In genomic region chr4:88515711-88516211, GRCm38 (mm10) we compare ENCODE assay signal across 9 mouse cellular contexts. TPM values are rescaled to one million over a fixed set of nuclear protein-coding genes. Genes with fewer than 3 reads are reported as not detected.
DNase-seq lines count a peak whose midpoint lies in the region; ATAC-seq and TF ChIP-seq lines count a peak whose summit lies in the region.
"Had no signal": no experiment of that assay in that cellular context is flagged by ENCODE, and none has a peak within 500 bp of the region (broad histone marks: within the 10 kb centered on the region; RNA-seq: fewer than 3 reads in every experiment).

No protein-coding gene starts in this region.

- no peaks in the 10 kb centered on the region for H3K79me2 ChIP-seq in heart, adult 2 months (replicated peaks; ENCODE audit: control insufficient read depth, insufficient read depth, low read length)
- H3K79me2 ChIP-seq in macrophage (ENCODE audit: inconsistent target) = no peaks in the 10 kb centered on the region

- H3K9me3 ChIP-seq in kidney, embryonic 16.5 days (ENCODE audit: low read length) = no peaks in the 10 kb centered on the region
- H3K9me3 ChIP-seq: limb, embryonic 15.5 days had no signal

- peak overlapping the region; percentile 67 for H3K27ac ChIP-seq in heart, adult 2 months
- H3K27ac ChIP-seq in kidney, embryonic 16.5 days (ENCODE audit: low read length) = peak overlapping the region; percentile 66; the same call in 1 of the 2 replicates
- peak overlapping the region; percentile 42 for H3K27ac ChIP-seq in macrophage
- H3K27ac ChIP-seq: limb, embryonic 15.5 days had no signal

- TF ChIP-seq EP300 in heart, adult 2 months (IDR thresholded peaks at IDR 0.05; ENCODE audit: insufficient read depth, low read depth, low read length) = 0 out of 2 replicates have a peak, but pooled peaks have one; percentile 21

- no peak for TF ChIP-seq POLR2A in heart, adult 2 months (IDR thresholded peaks at IDR 0.05; ENCODE audit: insufficient read depth, low read depth, low read length)

- no peak overlapping the region for H3K9ac ChIP-seq in heart, adult 2 months (ENCODE audit: low read depth, low read length)
- no peak overlapping the region for H3K9ac ChIP-seq in kidney, embryonic 16.5 days (replicated peaks; ENCODE audit: low read length)
- H3K9ac ChIP-seq: limb, embryonic 15.5 days had no signal

- intact Hi-C loops in heart, adult 2 months (cut with DNase I) = loop anchor here (2.0 to 5.0 kb wide), 3 partner anchors 21 to 163 kb away; partner anchors contain the start of gene Hacd4

- peak; percentile 80 for ATAC-seq in kidney, embryonic 16.5 days (ENCODE audit: low FRiP score, low TSS enrichment)

- H3K4me3 ChIP-seq in heart, adult 2 months = peak overlapping the region; percentile 41
- no peak overlapping the region for H3K4me3 ChIP-seq in kidney, embryonic 16.5 days (ENCODE audit: low read length)
- peak overlapping the region; percentile 7; the same call in 1 of the 2 replicates for H3K4me3 ChIP-seq in macrophage (ENCODE audit: inconsistent target)
- H3K4me3 ChIP-seq: limb, embryonic 15.5 days had no signal

- peaks cover 8% of the 10 kb centered on the region for H3K4me1 ChIP-seq in heart, adult 2 months (ENCODE audit: control insufficient read depth, insufficient read depth, low read length)
- H3K4me1 ChIP-seq in kidney, embryonic 16.5 days (ENCODE audit: insufficient read depth, low read length) = 0 out of 2 replicates have a peak, but pooled peaks cover 6% of the 10 kb centered on the region
- H3K4me1 ChIP-seq: limb, embryonic 15.5 days had no signal

- 1% methylated on average over 4 of the region's 4 CpGs for WGBS in heart, adult 2 months
- 25% methylated on average over 4 of the region's 4 CpGs for WGBS in kidney, embryonic 16.5 days
- 0% methylated on average over 3 of the region's 4 CpGs for WGBS in macrophage (ENCODE audit: missing documents)

- H3K27me3 ChIP-seq in heart, adult 2 months (ENCODE audit: control insufficient read depth, insufficient read depth, low read length) = no peaks in the 10 kb centered on the region
- no peaks in the 10 kb centered on the region for H3K27me3 ChIP-seq in kidney, embryonic 16.5 days (ENCODE audit: insufficient read depth, low read length)
- H3K27me3 ChIP-seq: limb, embryonic 15.5 days had no signal

- H3K36me3 ChIP-seq in heart, adult 2 months (ENCODE audit: control insufficient read depth, insufficient read depth, low read length) = no peaks in the 10 kb centered on the region
- no peaks in the 10 kb centered on the region for H3K36me3 ChIP-seq in kidney, embryonic 16.5 days (ENCODE audit: insufficient read depth, low read length)
- no peaks in the 10 kb centered on the region for H3K36me3 ChIP-seq in macrophage (ENCODE audit: inconsistent target)
- H3K36me3 ChIP-seq: limb, embryonic 15.5 days had no signal

- TF ChIP-seq CTCF in heart, adult 2 months (IDR thresholded peaks at IDR 0.05) = 0 out of 2 replicates have a peak, but pooled peaks have one; percentile 2

- DNase-seq in layer of hippocampus, adult 11-12 months (ENCODE audit: low spot score) = peak; percentile 12
- no peak for DNase-seq in layer of hippocampus, postnatal 25 days (ENCODE audit: extremely low spot score in 1 of 2, low spot score in 1 of 2)
- DNase-seq in MN1 (ENCODE audit: low spot score) = peak; percentile 54
- peak; percentile 56 to 62 for DNase-seq in heart, adult 2 months
- no peak for DNase-seq in cerebellum, postnatal 14 days
- no peak for DNase-seq in right cerebral cortex, postnatal 4 days

- peak overlapping the region; percentile 23; the same call in 1 of the 2 replicates for H3K4me2 ChIP-seq in kidney, embryonic 16.5 days (replicated peaks; ENCODE audit: low read depth, low read length)
- H3K4me2 ChIP-seq: limb, embryonic 15.5 days had no signal

RNA-seq across cellular contexts. Expression of gene Ifnb1, which starts 6.8 kb away (rescaled TPM):
- total RNA-seq in layer of hippocampus, postnatal 25 days (2021) = not detected
- not detected for total RNA-seq in heart, adult 2 months (2021)
- not detected in 2 replicates for polyA plus RNA-seq in heart, adult 2 months (2012; rRNA removed)
- not detected in 2 replicates for polyA plus RNA-seq in kidney, embryonic 16.5 days (2015; fragmentation: Nextera tagmentation; extraction: Ambion mirVana)
- 100 to 1,000 TPM in 1 of 26 experiments, 10 to 100 TPM in 9, 1 to 10 TPM in 7, not detected in 9; 2.1 to 307 (median 15.5) TPM for total RNA-seq in macrophage (2018; cell fraction: chromatin; rRNA removed)
- total RNA-seq in macrophage (2018; cell fraction: cytosol; rRNA removed) = 100 to 1,000 TPM in 4 of 26 experiments, 10 to 100 TPM in 7, 1 to 10 TPM in 9, under 1 TPM in 2, not detected in 4; 0.26 to 502 (median 9.1) TPM
- total RNA-seq in macrophage (2018; cell fraction: nucleus; rRNA removed) = 100 to 1,000 TPM in 6 of 26 experiments, 10 to 100 TPM in 11, 1 to 10 TPM in 7, not detected in 2; 1.1 to 822 (median 33.3) TPM
- polyA plus RNA-seq in macrophage (2018) = 0.23 TPM in 1 of 3 replicates, not detected in the others
- polyA plus RNA-seq: limb, embryonic 15.5 days had no signal

RNA-seq across cellular contexts. Expression of gene Ifna15, which starts 42.3 kb away (rescaled TPM):
- total RNA-seq in layer of hippocampus, postnatal 25 days (2021) = not detected
- total RNA-seq in heart, adult 2 months (2021) = not detected
- not detected in 2 replicates for polyA plus RNA-seq in heart, adult 2 months (2012; rRNA removed)
- not detected in 2 replicates for polyA plus RNA-seq in kidney, embryonic 16.5 days (2015; fragmentation: Nextera tagmentation; extraction: Ambion mirVana)
- not detected for total RNA-seq in macrophage (2018; cell fraction: chromatin; rRNA removed)
- total RNA-seq in macrophage (2018; cell fraction: cytosol; rRNA removed) = not detected
- total RNA-seq in macrophage (2018; cell fraction: nucleus; rRNA removed) = not detected
- polyA plus RNA-seq in macrophage (2018) = not detected in 3 replicates
- polyA plus RNA-seq: limb, embryonic 15.5 days had no signal

RNA-seq across cellular contexts. Expression of gene Ifna14, which starts 55.8 kb away (rescaled TPM):
- total RNA-seq in layer of hippocampus, postnatal 25 days (2021) = not detected
- not detected for total RNA-seq in heart, adult 2 months (2021)
- not detected in 2 replicates for polyA plus RNA-seq in heart, adult 2 months (2012; rRNA removed)
- not detected in 2 replicates for polyA plus RNA-seq in kidney, embryonic 16.5 days (2015; fragmentation: Nextera tagmentation; extraction: Ambion mirVana)
- total RNA-seq in macrophage (2018; cell fraction: chromatin; rRNA removed) = not detected
- total RNA-seq in macrophage (2018; cell fraction: cytosol; rRNA removed) = not detected
- total RNA-seq in macrophage (2018; cell fraction: nucleus; rRNA removed) = not detected
- not detected in 3 replicates for polyA plus RNA-seq in macrophage (2018)
- polyA plus RNA-seq: limb, embryonic 15.5 days had no signal

Comparison
In these comparisons a context has a peak if more than half of its experiments do, and no peak if none do; other contexts are left out.
1. DNase-seq: peak in layer of hippocampus, adult 11-12 months (single experiment), MN1 (single experiment) and heart, adult 2 months (2 of 2); none in layer of hippocampus, postnatal 25 days (0 of 2), cerebellum, postnatal 14 days (0 of 2) and right cerebral cortex, postnatal 4 days (single experiment).
2. Peak in every context shown above with its lines, with median percentiles within 50 percentile points of each other: H3K27ac ChIP-seq.